Mouse (Mus musculus) urinary bladder, postnatal 25 days (tissue): ENCODE measurements around the gene 1700015F17Rik.

Experiments
- DNase-seq: peaks from one replicate; pipeline ENCODE4 v3.0.0; 2022; ENCODE audit warnings: low spot score

Gene 1700015F17Rik

DNA sequence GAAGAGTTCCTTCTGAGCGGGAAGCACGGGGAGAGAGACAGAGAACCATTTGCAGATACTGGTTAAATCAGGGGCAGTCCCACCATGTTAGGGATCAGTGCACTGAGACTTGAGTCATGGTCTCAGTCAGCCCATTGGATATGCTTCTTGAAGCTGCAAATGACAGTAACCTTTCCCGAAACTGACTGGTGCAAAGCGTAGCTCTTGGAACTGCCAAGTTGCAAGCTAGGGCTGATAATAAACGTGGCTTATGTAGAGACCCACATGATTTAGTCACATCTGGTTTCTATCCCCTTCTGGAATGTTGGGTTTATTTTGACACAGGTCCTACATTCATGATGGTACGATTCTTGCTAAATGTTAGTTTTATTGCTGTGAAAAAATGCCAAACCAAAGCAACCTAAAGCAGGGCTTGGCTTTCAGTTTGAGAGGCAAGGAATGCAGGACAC is 55.2 kb downstream of the 1700015F17Rik start:
- no peak for DNase-seq

DNA sequence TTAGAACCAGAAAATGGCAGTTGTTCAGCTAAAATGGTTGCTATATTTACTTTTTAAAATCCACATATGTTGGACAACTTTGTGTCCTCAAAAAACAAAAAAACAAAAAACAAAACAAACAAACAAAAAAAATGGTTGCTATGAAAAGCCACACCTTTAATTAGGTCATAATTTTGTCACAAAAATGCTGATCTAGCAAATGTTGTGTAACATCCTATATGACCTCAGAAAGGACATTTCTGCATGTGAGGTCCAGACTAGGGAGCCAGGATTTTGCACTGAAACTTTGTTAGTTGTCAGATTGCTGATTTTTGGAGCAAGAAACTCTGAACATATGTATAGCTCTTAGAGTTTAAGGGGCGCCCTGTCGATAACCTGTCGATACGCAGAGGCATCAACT is 55.9 kb downstream of the 1700015F17Rik start:
- no peak for DNase-seq

DNA sequence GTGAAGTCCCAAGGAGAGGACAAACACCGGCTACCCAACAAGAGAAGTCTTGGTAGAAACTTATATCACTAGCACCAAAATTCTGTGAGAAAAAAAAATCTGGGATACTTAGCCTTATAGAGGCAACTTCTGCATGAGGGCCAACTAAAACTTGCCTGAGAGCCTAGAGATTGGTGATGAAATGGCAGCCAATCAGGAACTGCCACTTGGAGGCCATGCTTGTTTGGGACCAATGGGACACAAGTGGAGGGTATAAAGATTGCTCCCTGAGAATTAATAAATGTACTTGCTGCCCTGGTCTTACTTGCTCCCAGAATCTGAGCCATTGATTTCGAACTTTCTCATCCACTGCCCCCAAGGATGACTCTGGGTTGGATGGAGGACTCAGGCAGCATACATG is 57.5 kb downstream of the 1700015F17Rik start:
- DNase-seq, result no peak

DNA sequence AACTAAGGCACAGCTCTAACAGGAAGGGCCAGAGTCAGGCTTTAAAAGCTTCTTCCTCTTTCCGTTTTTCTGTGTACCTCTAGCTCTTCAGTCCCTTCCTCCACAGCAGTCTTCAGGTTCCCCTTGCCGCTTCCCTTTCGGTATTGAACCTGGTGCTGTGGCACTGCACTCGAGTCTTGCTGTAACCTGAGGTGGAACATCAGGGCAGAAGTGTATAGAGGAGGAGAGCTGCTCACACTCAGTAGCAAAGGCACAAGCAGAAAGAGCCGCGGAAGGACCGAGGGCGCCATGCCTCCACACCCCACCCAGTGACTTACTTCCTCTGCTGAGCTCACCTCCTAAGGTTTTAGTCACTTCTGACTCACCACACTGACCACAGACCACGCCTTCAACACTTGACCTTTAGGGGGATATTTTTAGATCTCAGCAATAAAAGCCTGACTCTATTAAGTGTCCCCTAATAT is 58.9 kb downstream of the 1700015F17Rik start, which contains the start of gene Cdk14:
Cdk14 (minus strand) TSS at position 321 of the 464 bp plus-strand sequence.
- DNase-seq, result no peak

DNA sequence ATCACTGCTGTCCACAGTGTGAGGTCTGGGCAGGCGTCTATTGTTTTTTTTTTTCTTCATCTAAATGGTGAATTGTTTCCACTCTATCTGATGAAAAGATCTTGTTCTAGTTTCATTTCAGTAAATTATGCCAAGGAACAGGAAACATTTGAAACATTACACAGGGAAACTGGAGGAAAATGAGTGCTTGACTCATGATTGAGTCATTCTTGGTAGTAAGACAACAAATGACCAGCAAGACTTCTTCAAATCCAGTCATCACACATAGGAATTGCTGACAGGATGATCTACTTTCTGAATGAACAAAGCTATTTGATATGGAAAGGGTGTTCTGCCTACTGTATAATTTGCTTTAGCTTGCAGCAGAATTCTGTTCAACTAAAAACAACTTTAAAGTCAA is 59.7 kb downstream of the 1700015F17Rik start:
- no peak for DNase-seq

DNA sequence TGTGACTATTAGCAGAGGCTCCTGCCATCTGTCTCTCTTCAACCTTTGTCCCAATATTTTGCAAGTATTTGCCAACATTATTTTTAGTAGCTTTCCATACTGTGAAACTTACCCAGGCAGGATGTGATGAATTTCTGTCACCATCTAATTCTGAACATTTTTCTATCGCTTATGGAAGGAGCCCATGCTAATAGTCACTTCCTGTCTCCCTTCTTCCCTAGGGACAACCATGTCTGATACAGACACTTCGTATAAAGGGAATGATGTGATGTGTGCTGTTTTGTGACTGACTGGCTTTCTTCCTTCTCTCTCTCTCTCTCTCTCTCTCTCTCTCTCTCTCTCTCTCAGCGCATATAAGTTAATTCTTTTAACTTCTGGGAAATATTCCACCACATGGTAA is 64.1 kb downstream of the 1700015F17Rik start:
- no peak for DNase-seq

DNA sequence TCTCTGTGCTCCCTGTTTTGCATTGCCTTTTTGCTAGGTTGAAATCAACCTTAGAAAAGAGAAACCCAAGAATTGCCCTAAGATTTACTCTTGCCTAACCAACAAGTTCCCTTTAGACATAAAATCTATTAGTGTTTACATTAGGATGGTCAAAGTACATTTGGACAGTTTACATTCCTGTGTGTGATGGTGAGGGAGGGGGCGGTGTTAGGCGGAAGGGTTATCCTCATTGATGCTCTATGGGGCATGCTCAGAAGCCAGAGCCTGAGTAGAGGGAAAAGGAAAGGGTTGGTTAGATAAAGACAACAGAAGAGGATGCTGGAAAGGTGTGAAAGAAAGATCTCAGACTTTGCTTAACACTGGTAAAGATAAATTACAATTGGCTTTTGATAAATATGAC is 67.1 kb downstream of the 1700015F17Rik start:
- no peak for DNase-seq

DNA sequence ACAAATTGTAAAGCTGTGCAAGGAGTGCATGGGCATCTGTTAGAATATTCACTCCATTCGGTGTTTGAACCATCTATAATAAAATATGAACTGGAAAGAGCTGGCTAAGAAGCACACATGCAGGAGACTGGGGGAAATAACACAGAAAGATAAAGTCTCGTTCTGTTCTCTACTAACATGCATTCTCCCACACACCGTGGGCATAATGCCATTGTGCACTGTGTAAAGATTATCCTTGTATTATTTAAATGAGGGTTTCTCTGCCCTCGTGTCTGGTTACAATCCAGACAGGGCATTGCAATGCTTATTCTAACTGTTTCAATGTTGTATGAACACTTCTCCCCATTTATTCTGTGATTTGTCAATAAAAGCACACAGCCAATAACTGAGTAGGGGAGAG is 77.0 kb downstream of the 1700015F17Rik start:
- DNase-seq, result no peak

DNA sequence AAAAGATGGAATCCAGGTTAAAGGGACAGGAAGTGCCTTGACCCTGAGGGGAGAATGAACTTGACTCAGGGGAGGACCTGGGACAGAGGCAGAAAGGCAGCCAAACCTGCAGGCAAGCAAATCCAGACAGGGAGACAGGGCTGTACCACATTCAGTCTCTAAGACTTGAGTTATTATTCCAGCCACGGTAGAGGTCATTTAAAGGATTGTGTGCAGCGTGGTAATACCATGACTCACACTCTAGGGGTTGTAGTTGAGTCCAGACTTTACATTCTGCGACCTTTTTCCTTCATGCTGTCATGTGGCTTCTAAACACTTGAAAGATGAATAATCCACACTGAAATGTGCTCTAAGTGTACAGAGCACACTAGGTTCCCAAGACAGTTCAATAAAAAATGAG is 86.2 kb downstream of the 1700015F17Rik start:
- DNase-seq, result no peak
